Mouse (Mus musculus) MEL (cell line): Measurements from ENCODE around the gene Rpl9-ps6. TPM values are rescaled to one million over a fixed set of nuclear protein-coding genes. Genes with fewer than 3 reads are reported as not detected.

Experiments used
- DNase-seq: peaks from one replicate; pipeline ENCODE4 v3.0.0; 2011; ENCODE audit warnings: low read depth, low spot score
- H3K27ac ChIP-seq: 2 replicates; pipeline ENCODE4 v1.5.1; 2012; ENCODE audit warnings: low read depth, mild to moderate bottlenecking, control low read depth, low read length, moderate library complexity; ENCODE audit not compliant: control insufficient read depth
- H3K27me3 ChIP-seq, 2 experiments: fragments of 150-350 bp in 1 of 2; sonication (generic) in 1 of 2; 2 replicates each; pipeline ENCODE4 v1.6.1; 2012; ENCODE audit warnings: low read length in 2 of 2, mild to moderate bottlenecking in 2 of 2, improper control_type of control experiment in 1 of 2, moderate library complexity in 1 of 2; ENCODE audit not compliant: insufficient read depth in 2 of 2, control insufficient read depth in 1 of 2
- H3K36me3 ChIP-seq, 2 experiments: 2 replicates each; pipeline ENCODE4 v1.6.1; 2012 to 2014; ENCODE audit warnings: low read length in 2 of 2, improper control_type of control experiment in 1 of 2, inconsistent platforms in 1 of 2, mild to moderate bottlenecking in 1 of 2; ENCODE audit not compliant: insufficient read depth in 2 of 2, control insufficient read depth in 1 of 2
- H3K4me1 ChIP-seq, 2 experiments: fragments of 150-350 bp in 1 of 2; sonication (generic) in 1 of 2; 2 replicates each; pipeline ENCODE4 v1.6.1; 2012; ENCODE audit warnings: low read length in 2 of 2, improper control_type of control experiment in 1 of 2, mild to moderate bottlenecking in 1 of 2; ENCODE audit not compliant: insufficient read depth in 2 of 2, control insufficient read depth in 1 of 2
- H3K4me3 ChIP-seq, 2 experiments: fragments of 150-350 bp in 1 of 2; sonication (generic) in 1 of 2; 2 replicates each; pipeline ENCODE4 v1.5.1; 2012; ENCODE audit warnings: low read depth in 2 of 2, low read length in 2 of 2, mild to moderate bottlenecking in 2 of 2, moderate library complexity in 2 of 2, control low read depth in 1 of 2, improper control_type of control experiment in 1 of 2; ENCODE audit not compliant: control insufficient read depth in 1 of 2, insufficient read depth in 1 of 2
- H3K79me2 ChIP-seq: 2 replicates; pipeline ENCODE4 v1.6.1; 2012; ENCODE audit warnings: mild to moderate bottlenecking, low read length, moderate library complexity; ENCODE audit not compliant: control insufficient read depth, poor library complexity, insufficient read depth
- H3K9ac ChIP-seq: 2 replicates; pipeline ENCODE4 v1.6.1; 2012; ENCODE audit warnings: low read depth, mild to moderate bottlenecking, control low read depth, low read length, moderate library complexity; ENCODE audit not compliant: control insufficient read depth, poor library complexity, severe bottlenecking
- H3K9me3 ChIP-seq: fragments of 150-350 bp; sonication (generic); replicated peaks from 2 replicates; pipeline ENCODE4 v1.6.1; 2012; ENCODE audit warnings: mild to moderate bottlenecking, low read length, improper control_type of control experiment, moderate library complexity; ENCODE audit not compliant: insufficient read depth
- EP300 ChIP-seq, 2 experiments: IDR thresholded peaks; 2 replicates each; pipeline ENCODE4 v1.6.1; 2011; ENCODE audit warnings: improper control_type of control experiment in 2 of 2, low read length in 2 of 2, low read depth in 1 of 2, mild to moderate bottlenecking in 1 of 2
- ETS1 ChIP-seq: IDR thresholded peaks from 2 replicates; pipeline ENCODE4 v1.6.1; 2012; ENCODE audit warnings: low read depth, mild to moderate bottlenecking, inconsistent platforms, low read length, improper control_type of control experiment, moderate library complexity
- GATA1 ChIP-seq: IDR thresholded peaks from 2 replicates; pipeline ENCODE4 v1.6.1; 2011; ENCODE audit warnings: low read depth, low read length, improper control_type of control experiment
- HCFC1 ChIP-seq: IDR thresholded peaks from 2 replicates; pipeline ENCODE4 v1.6.1; 2012; ENCODE audit warnings: low read depth, mild to moderate bottlenecking, inconsistent platforms, low read length, improper control_type of control experiment, moderate library complexity
- JUND ChIP-seq: IDR thresholded peaks from 2 replicates; pipeline ENCODE4 v1.6.1; 2011; ENCODE audit warnings: low read depth, mild to moderate bottlenecking, improper control_type of control experiment, low read length
- MAFK ChIP-seq: IDR thresholded peaks from 2 replicates; pipeline ENCODE4 v1.6.1; 2011; ENCODE audit warnings: low read depth, mild to moderate bottlenecking, low read length, improper control_type of control experiment, borderline replicate concordance
- MAZ ChIP-seq: IDR thresholded peaks from 2 replicates; pipeline ENCODE4 v1.6.1; 2012; ENCODE audit warnings: low read depth, mild to moderate bottlenecking, inconsistent platforms, low read length, improper control_type of control experiment
- MXI1 ChIP-seq: IDR thresholded peaks from 2 replicates; pipeline ENCODE4 v1.6.1; 2011; ENCODE audit warnings: mild to moderate bottlenecking, low read depth, low read length, improper control_type of control experiment
- MYB ChIP-seq: IDR thresholded peaks from 2 replicates; pipeline ENCODE4 v1.6.1; 2011; ENCODE audit warnings: mild to moderate bottlenecking, low read depth, low read length, improper control_type of control experiment
- NELFE ChIP-seq: IDR thresholded peaks from 2 replicates; pipeline ENCODE4 v1.6.1; 2011; ENCODE audit warnings: low read depth, low read length, improper control_type of control experiment
- NRF1 ChIP-seq: IDR thresholded peaks from 2 replicates; pipeline ENCODE4 v1.6.1; 2014; ENCODE audit warnings: low read depth, mild to moderate bottlenecking, inconsistent platforms, low read length, improper control_type of control experiment, moderate library complexity; ENCODE audit not compliant: poor library complexity, insufficient read depth, severe bottlenecking
- POLR2A ChIP-seq, 2 experiments: IDR thresholded peaks; 2 replicates each; pipeline ENCODE4 v1.6.1; 2011 to 2012; ENCODE audit warnings: low read length in 2 of 2, mild to moderate bottlenecking in 2 of 2, control low read depth in 1 of 2, improper control_type of control experiment in 1 of 2, low read depth in 1 of 2, moderate library complexity in 1 of 2; ENCODE audit not compliant: control insufficient read depth in 1 of 2, insufficient read depth in 1 of 2, poor library complexity in 1 of 2
- TAL1 ChIP-seq: IDR thresholded peaks from 2 replicates; pipeline ENCODE4 v1.6.1; 2012; ENCODE audit warnings: mild to moderate bottlenecking, inconsistent platforms, low read length, moderate library complexity, mixed read lengths
- TBP ChIP-seq: IDR thresholded peaks from 2 replicates; pipeline ENCODE4 v1.8.0; 2011; ENCODE audit warnings: low read depth, low read length, improper control_type of control experiment
- TCF12 ChIP-seq: IDR thresholded peaks from 2 replicates; pipeline ENCODE4 v1.6.1; 2014; ENCODE audit warnings: low read depth, mild to moderate bottlenecking, inconsistent platforms, low read length, improper control_type of control experiment, moderate library complexity
- UBTF ChIP-seq: IDR thresholded peaks from 2 replicates; pipeline ENCODE4 v1.6.1; 2012; ENCODE audit warnings: low read depth, mild to moderate bottlenecking, inconsistent platforms, low read length, improper control_type of control experiment, moderate library complexity, borderline replicate concordance; ENCODE audit not compliant: insufficient read depth
- USF1 ChIP-seq: IDR thresholded peaks from 2 replicates; pipeline ENCODE4 v1.6.1; 2014; ENCODE audit warnings: low read depth, mild to moderate bottlenecking, inconsistent platforms, low read length, improper control_type of control experiment, moderate library complexity
- ZC3H11A ChIP-seq: IDR thresholded peaks from 2 replicates; pipeline ENCODE4 v1.6.1; 2012; ENCODE audit warnings: low read depth, mild to moderate bottlenecking, inconsistent platforms, low read length, improper control_type of control experiment
- ZKSCAN1 ChIP-seq: IDR thresholded peaks from 2 replicates; pipeline ENCODE4 v1.6.1; 2012; ENCODE audit warnings: low read depth, mild to moderate bottlenecking, inconsistent platforms, low read length, improper control_type of control experiment, moderate library complexity
- ZNF384 ChIP-seq: IDR thresholded peaks from 2 replicates; pipeline ENCODE4 v1.6.1; 2012; ENCODE audit warnings: low read depth, mild to moderate bottlenecking, inconsistent platforms, low read length, improper control_type of control experiment
- polyA plus RNA-seq, 2 experiments: library from polyadenylated mRNA; stranded (reverse) in 1 of 2; unstranded in 1 of 2; fragments of >175 nt in 1 of 2; fragments of >200 nt in 1 of 2; gene quantifications; 2 replicates each; pipeline versions ENCODE4 v1.2.1 to v1.2.4; 2012; ENCODE audit warnings: low replicate concordance in 2 of 2, low read depth in 1 of 2; ENCODE audit not compliant: insufficient read length in 2 of 2, insufficient read depth in 1 of 2, missing spikeins in 1 of 2
- total RNA-seq: library from RNA; depleted of rRNA; stranded (reverse); fragments of 300-350 nt; gene quantifications from 2 replicates; pipeline ENCODE4 v1.2.3, GENCODE M21; 2012

Rpl9-ps6 gene
- total and polyA plus RNA-seq, 3 experiments: 95.5 to 161 TPM; not detected in 1

- TF ChIP-seq ZC3H11A (no peak), TAL1 (no peak), EP300 (IDR thresholded peaks at IDR 0.05; ENCODE audit: low read depth in 1 of 2, low read length in 2 of 2) (no peak), TCF12 (no peak), ETS1 (no peak), JUND (no peak), MAFK (no peak), MYB (no peak), NELFE (no peak)
- H3K9ac ChIP-seq: no peak overlapping the region
- H3K4me1 ChIP-seq: peaks cover 3 to 15% of the 10 kb centered on the region in 2 experiments
These were observed 947 bp upstream of the Rpl9-ps6 start for GRCm38 (mm10) chr19:32467325-32467724.

GRCm38 (mm10) chr19:32465228-32465627 lies 1.1 kb downstream of the Rpl9-ps6 start:
- no peak overlapping the region for H3K9ac ChIP-seq
- TF ChIP-seq UBTF (0 out of 2 replicates have a peak, but pooled peaks have one; percentile 59), EP300 (IDR thresholded peaks at IDR 0.05; ENCODE audit: low read depth in 1 of 2, low read length in 2 of 2) (peak in 1 of 2 experiments; percentile 39; a peak in 3 of 4 replicates), ZC3H11A (no peak), TBP (peak; percentile 33; the same call in 1 of the 2 replicates), ZKSCAN1 (no peak), MAZ (no peak), USF1 (no peak), NELFE (no peak), ZNF384 (no peak), HCFC1 (no peak), GATA1 (peak; percentile 63), TCF12 (0 out of 2 replicates have a peak, but pooled peaks have one; percentile 13), NRF1 (no peak), POLR2A (IDR thresholded peaks at IDR 0.05; ENCODE audit: control insufficient read depth in 1 of 2, insufficient read depth in 1 of 2, low read depth in 1 of 2, low read length in 2 of 2, poor library complexity in 1 of 2) (no peak), MXI1 (no peak)
- no peaks in the 10 kb centered on the region for H3K79me2 ChIP-seq
- H3K36me3 ChIP-seq: peaks cover 0 to 3% of the 10 kb centered on the region in 2 experiments; a peak in 2 of 4 replicates
- peaks cover 3 to 7% of the 10 kb centered on the region in 2 experiments for H3K4me1 ChIP-seq
- peak; percentile 51 for DNase-seq
- H3K9me3 ChIP-seq: no peaks in the 10 kb centered on the region
- no peak overlapping the region for H3K27ac ChIP-seq
- H3K4me3 ChIP-seq: no peak overlapping the region
- no peaks in the 10 kb centered on the region for H3K27me3 ChIP-seq

More at GRCm38 (mm10) chr19:32467325-32467724, 947 bp upstream of the Rpl9-ps6 start:
- peaks cover 0 to 7% of the 10 kb centered on the region in 2 experiments; a peak in 2 of 4 replicates for H3K36me3 ChIP-seq
- no peak for DNase-seq
- H3K4me3 ChIP-seq: no peak overlapping the region
- no peaks in the 10 kb centered on the region for H3K79me2 ChIP-seq
- H3K27ac ChIP-seq: no peak overlapping the region
- no peaks in the 10 kb centered on the region for H3K27me3 ChIP-seq
- no peaks in the 10 kb centered on the region for H3K9me3 ChIP-seq
